Mouse (Mus musculus) layer of hippocampus, adult 9-10 months (tissue): Measurements from ENCODE around the gene Pde6d.
A peak's percentile ranks its signal among the peaks of the same experiment; 100 is the strongest.

Experiments
- DNase-seq: peaks from one replicate; pipeline ENCODE4 v3.0.0; 2022; ENCODE audit warnings: low spot score

Gene Pde6d

GRCm38 (mm10) chr1:86582451-86583096 lies at the start of gene Pde6d, which contains the start of gene Cops7b:
Pde6d (minus strand) TSS chr1:86582629.
Cops7b (plus strand) TSS chr1:86582904.
- peak; percentile 98 for DNase-seq

- no peak for DNase-seq
Measured at GRCm38 (mm10) chr1:86630527-86630926, 48.1 kb upstream of the Pde6d start.

- no peak for DNase-seq
Measured at GRCm38 (mm10) chr1:86629936-86630335, 47.5 kb upstream of the Pde6d start.

GRCm38 (mm10) chr1:86628270-86628669 lies 45.8 kb upstream of the Pde6d start:
- DNase-seq: no peak

GRCm38 (mm10) chr1:86623001-86624000 lies 40.9 kb upstream of the Pde6d start:
- no peak for DNase-seq

GRCm38 (mm10) chr1:86622296-86622695 lies 39.9 kb upstream of the Pde6d start:
- no peak for DNase-seq

- DNase-seq: peak; percentile 89
Measured at GRCm38 (mm10) chr1:86618454-86619125, 36.2 kb upstream of the Pde6d start.

GRCm38 (mm10) chr1:86614269-86614668 lies 31.8 kb upstream of the Pde6d start:
- DNase-seq: peak; percentile 61

GRCm38 (mm10) chr1:86612081-86612480 lies 29.7 kb upstream of the Pde6d start:
- DNase-seq: no peak

GRCm38 (mm10) chr1:86610954-86611353 lies 28.5 kb upstream of the Pde6d start:
- DNase-seq: no peak

- no peak for DNase-seq
Measured at GRCm38 (mm10) chr1:86600117-86600516, 17.7 kb upstream of the Pde6d start.

- DNase-seq: no peak
Measured at GRCm38 (mm10) chr1:86598516-86598915, 16.1 kb upstream of the Pde6d start.

GRCm38 (mm10) chr1:86596512-86596911 lies 14.1 kb upstream of the Pde6d start:
- DNase-seq: no peak

- DNase-seq: no peak
Measured at GRCm38 (mm10) chr1:86595315-86595714, 12.9 kb upstream of the Pde6d start.

- no peak for DNase-seq
Measured at GRCm38 (mm10) chr1:86594539-86594938, 12.1 kb upstream of the Pde6d start.

- DNase-seq: peak; percentile 46
Measured at GRCm38 (mm10) chr1:86586992-86587391, 4.6 kb upstream of the Pde6d start.

GRCm38 (mm10) chr1:86583709-86584108 lies 1.3 kb upstream of the Pde6d start:
- no peak for DNase-seq

- no peak for DNase-seq
Measured at GRCm38 (mm10) chr1:86581692-86582450, 558 bp downstream of the Pde6d start.

- no peak for DNase-seq
Measured at GRCm38 (mm10) chr1:86580426-86580825, 2.0 kb downstream of the Pde6d start.

- DNase-seq: no peak
Measured at GRCm38 (mm10) chr1:86571941-86572340, 10.5 kb downstream of the Pde6d start.

GRCm38 (mm10) chr1:86571381-86571780 lies 11.0 kb downstream of the Pde6d start:
- no peak for DNase-seq
